Mouse (Mus musculus) heart, embryonic 13.5 days (tissue): Measurements from ENCODE around the gene D1Pas1. TPM values are rescaled to one million over a fixed set of nuclear protein-coding genes. Genes with fewer than 3 reads are reported as not detected.

Experiments used
- ATAC-seq: fragments of 200-750 bp; cut with Nextera tagmentation; 2 replicates; pipeline ENCODE4 v1.8.0; 2017; ENCODE audit warnings: moderate TSS enrichment; ENCODE audit not compliant: insufficient number of reproducible peaks, low FRiP score, low TSS enrichment; ENCODE audit errors: extremely low read depth
- H3K27ac ChIP-seq: fragments of 300-500 bp; sonication (generic); replicated peaks from 2 replicates; pipeline ENCODE4 v1.5.1; 2015; ENCODE audit warnings: moderate library complexity, mild to moderate bottlenecking, inconsistent platforms
- H3K27me3 ChIP-seq: fragments of 300-500 bp; sonication (generic); replicated peaks from 2 replicates; pipeline ENCODE4 v1.6.1; 2015; ENCODE audit warnings: mild to moderate bottlenecking, inconsistent platforms
- H3K36me3 ChIP-seq: fragments of 300-500 bp; sonication (generic); 2 replicates; pipeline ENCODE4 v1.6.1; 2015; ENCODE audit warnings: mild to moderate bottlenecking, inconsistent platforms
- H3K4me1 ChIP-seq: fragments of 300-500 bp; sonication (generic); 2 replicates; pipeline ENCODE4 v1.6.1; 2015; ENCODE audit warnings: inconsistent platforms
- H3K4me2 ChIP-seq: fragments of 300-500 bp; sonication (generic); 2 replicates; pipeline ENCODE4 v1.6.1; 2015; ENCODE audit warnings: inconsistent platforms, mild to moderate bottlenecking, moderate library complexity
- H3K4me3 ChIP-seq: fragments of 300-500 bp; sonication (generic); 2 replicates; pipeline ENCODE4 v1.5.1; 2015; ENCODE audit warnings: moderate library complexity, mild to moderate bottlenecking, inconsistent platforms
- H3K9ac ChIP-seq: fragments of 300-500 bp; sonication (generic); 2 replicates; pipeline ENCODE4 v1.6.1; 2015; ENCODE audit warnings: inconsistent platforms, mild to moderate bottlenecking, moderate library complexity
- H3K9me3 ChIP-seq: fragments of 300-500 bp; sonication (generic); 2 replicates; pipeline ENCODE4 v1.6.1; 2016; ENCODE audit warnings: inconsistent platforms
- WGBS: fragments of 180-500 bp; shearing (Covaris S2); methylation state at CpG from one replicate; pipeline ENCODE4 v1.1.7; 2015; ENCODE audit warnings: mixed read lengths; 5-methylcytosine and 5-hydroxymethylcytosine counted together
- polyA plus RNA-seq: library from polyadenylated mRNA; unstranded; fragments of >200 nt; fragmentation: Nextera tagmentation; extraction: Ambion mirVana; gene quantifications from 2 replicates; pipeline ENCODE4 v1.2.1, GENCODE M21; 2015

D1Pas1 gene
- polyA plus RNA-seq, 1 experiment from 2014 or later = 0.40 TPM

GRCm38 (mm10) chr1:187016116-187016515 is 48.9 kb downstream of the D1Pas1 start:
- Histone ChIP-seq H3K9me3 (no peaks in the 10 kb centered on the region), H3K4me2 (no peak overlapping the region), H3K36me3 (no peaks in the 10 kb centered on the region), H3K9ac (no peak overlapping the region), H3K4me3 (no peak overlapping the region), H3K4me1 (no peaks in the 10 kb centered on the region), H3K27ac (no peak overlapping the region), H3K27me3 (no peaks in the 10 kb centered on the region)
- 52% methylated on average over 4 of the region's 4 CpGs for WGBS
- ATAC-seq = no peak

DNA sequence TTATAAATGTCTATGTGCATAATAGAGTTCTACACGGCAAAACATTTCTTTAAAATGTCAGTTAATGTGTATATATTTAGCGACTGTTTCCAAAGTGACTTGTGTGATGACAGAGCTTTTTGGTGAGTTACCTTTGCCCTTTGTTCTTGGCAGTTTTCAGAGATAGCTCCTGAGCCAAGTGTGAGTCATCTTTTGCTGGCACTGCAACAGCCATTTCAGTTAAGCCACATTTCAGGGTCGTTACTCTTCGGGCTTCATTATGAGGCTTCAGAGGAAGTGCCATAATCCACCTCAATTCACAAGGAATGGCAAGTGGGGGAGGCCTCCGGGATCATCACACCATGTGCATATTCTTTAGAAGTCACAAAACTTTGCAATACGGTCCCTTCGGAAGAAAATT is 52.8 kb downstream of the D1Pas1 start:
- Histone ChIP-seq H3K9ac (no peak overlapping the region), H3K4me2 (no peak overlapping the region), H3K4me1 (no peaks in the 10 kb centered on the region), H3K9me3 (no peaks in the 10 kb centered on the region), H3K27ac (no peak overlapping the region), H3K27me3 (no peaks in the 10 kb centered on the region), H3K4me3 (no peak overlapping the region), H3K36me3 (no peaks in the 10 kb centered on the region)
- WGBS = 68% methylated on average over 7 of the region's 7 CpGs
- ATAC-seq = no peak

Other genes with a start within 250 kb of the D1Pas1 start
- 36.7 and 40.8 TPM in 2 replicates for gene Rrp15, start 218.1 kb upstream of the D1Pas1 start, polyA plus RNA-seq
- gene Spata17, start 248.0 kb downstream of the D1Pas1 start, polyA plus RNA-seq = 0.57 and 0.83 TPM in 2 replicates
- 10.3 and 10.4 TPM in 2 replicates for gene Gpatch2, start 248.1 kb downstream of the D1Pas1 start, polyA plus RNA-seq